Mouse (Mus musculus): ENCODE measurements around the gene Atp9a. TPM values are rescaled to one million over a fixed set of nuclear protein-coding genes. Genes with fewer than 3 reads are reported as not detected.

Atp9a gene
- polyA plus RNA-seq (2016; fragmentation: Nextera tagmentation; extraction: Ambion mirVana), result 41.0 and 42.9 TPM in 2 replicates

DNA sequence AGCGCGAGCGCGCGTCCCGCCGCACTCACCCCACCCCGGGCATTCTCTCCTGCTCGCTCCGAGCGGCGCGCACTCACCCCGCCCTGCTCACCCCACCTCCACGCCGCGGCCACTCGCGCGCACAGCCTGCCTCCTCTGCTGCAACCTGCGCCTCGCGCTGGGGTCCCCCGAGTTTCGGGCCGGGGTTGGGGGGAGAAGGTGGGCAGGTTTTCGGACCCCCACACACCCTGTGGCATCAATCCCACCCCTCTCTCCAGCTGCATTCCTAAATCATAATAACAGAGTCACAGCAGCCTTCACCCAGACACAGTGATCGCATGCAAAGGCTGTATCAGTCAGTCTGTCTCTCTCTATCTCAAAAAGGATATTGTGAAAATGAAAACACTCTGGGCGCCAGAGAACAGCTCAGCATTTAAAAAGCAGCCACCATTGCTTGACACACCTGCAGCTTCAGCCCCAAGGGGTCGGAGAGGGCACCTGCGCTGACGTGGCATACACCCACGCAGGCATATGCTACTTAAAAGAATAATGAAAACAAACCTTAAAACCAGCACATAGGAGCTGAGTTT is at the start of gene Atp9a:
Gene Atp9a, minus strand, starts transcription at position 351 of the 569 bp plus-strand sequence.
- Histone ChIP-seq H3K9me3 (no peaks in the 10 kb centered on the region; the same call in 1 of the 2 replicates), H3K4me3 (peak within 1 kb of the TSS; percentile 72), H3K9ac (replicated peaks) (peak within 1 kb of the TSS; percentile 88), H3K4me2 (replicated peaks) (peak within 1 kb of the TSS; percentile 59), H3K27me3 (peaks cover 4% of the 10 kb centered on the region; the same call in 1 of the 2 replicates), H3K27ac (replicated peaks) (peak within 1 kb of the TSS; percentile 87), H3K36me3 (no peaks in the 10 kb centered on the region), H3K4me1 (no peaks in the 10 kb centered on the region)
- WGBS, result 11% methylated on average over 20 of the region's 33 CpGs
- peak; percentile 70 for ATAC-seq (ENCODE audit: low FRiP score, low read depth)

GRCm38 (mm10) chr2:168791115-168791802 is 49.0 kb upstream of the Atp9a start:
- H3K27ac ChIP-seq (replicated peaks), result peak overlapping the region; percentile 82
- peak; percentile 92 for ATAC-seq (ENCODE audit: low FRiP score, low read depth)
- H3K9ac ChIP-seq (replicated peaks), result no peak overlapping the region

DNA sequence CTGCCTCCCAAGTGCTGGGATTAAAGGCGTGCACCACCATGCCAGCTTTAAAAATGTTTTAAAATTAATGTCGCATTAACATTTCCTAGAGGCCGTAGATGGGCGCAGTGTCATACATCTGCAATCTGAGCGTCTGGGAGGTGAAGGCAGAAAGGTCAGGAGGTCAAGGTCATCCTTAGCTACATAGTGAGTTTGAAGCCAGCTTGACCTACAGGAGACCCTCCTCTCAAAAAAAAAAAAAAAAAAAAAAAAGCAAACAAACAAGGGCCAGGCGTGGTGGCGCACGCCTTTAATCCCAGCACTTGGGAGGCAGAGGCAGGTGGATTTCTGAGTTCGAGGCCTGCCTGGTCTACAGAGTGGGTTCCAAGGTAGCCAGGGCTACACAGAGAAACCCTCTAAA is 44.0 kb upstream of the Atp9a start:
- H3K27me3 ChIP-seq, result no peaks in the 10 kb centered on the region
- H3K36me3 ChIP-seq, result no peaks in the 10 kb centered on the region
- ATAC-seq (ENCODE audit: low FRiP score, low read depth), result no peak
- peaks cover 6% of the 10 kb centered on the region for H3K4me1 ChIP-seq
- 91% methylated on average over 9 of the region's 9 CpGs for WGBS
- no peaks in the 10 kb centered on the region for H3K9me3 ChIP-seq
- H3K4me3 ChIP-seq, result no peak overlapping the region
- H3K4me2 ChIP-seq (replicated peaks), result no peak overlapping the region
- no peak overlapping the region for H3K27ac ChIP-seq (replicated peaks)
- H3K9ac ChIP-seq (replicated peaks), result no peak overlapping the region

More at GRCm38 (mm10) chr2:168791115-168791802, 49.0 kb upstream of the Atp9a start:
- no peaks in the 10 kb centered on the region for H3K9me3 ChIP-seq
- H3K36me3 ChIP-seq, result no peaks in the 10 kb centered on the region
- WGBS, result 33% methylated on average over 4 of the region's 4 CpGs
- H3K27me3 ChIP-seq, result no peaks in the 10 kb centered on the region
- H3K4me2 ChIP-seq (replicated peaks), result no peak overlapping the region
- H3K4me1 ChIP-seq, result peaks cover 8% of the 10 kb centered on the region
- H3K4me3 ChIP-seq, result no peak overlapping the region

- no peak for ATAC-seq (ENCODE audit: low FRiP score, low read depth)
- Histone ChIP-seq H3K9ac (replicated peaks) (no peak overlapping the region), H3K4me3 (no peak overlapping the region), H3K4me1 (peaks cover 16% of the 10 kb centered on the region), H3K27me3 (no peaks in the 10 kb centered on the region), H3K4me2 (replicated peaks) (no peak overlapping the region), H3K36me3 (no peaks in the 10 kb centered on the region), H3K27ac (replicated peaks) (peak overlapping the region; percentile 11; the same call in 1 of the 2 replicates), H3K9me3 (no peaks in the 10 kb centered on the region)
- WGBS, result 36% methylated on average over 9 of the region's 9 CpGs
Observed at GRCm38 (mm10) chr2:168780596-168780995, 38.4 kb upstream of the Atp9a start.

DNA sequence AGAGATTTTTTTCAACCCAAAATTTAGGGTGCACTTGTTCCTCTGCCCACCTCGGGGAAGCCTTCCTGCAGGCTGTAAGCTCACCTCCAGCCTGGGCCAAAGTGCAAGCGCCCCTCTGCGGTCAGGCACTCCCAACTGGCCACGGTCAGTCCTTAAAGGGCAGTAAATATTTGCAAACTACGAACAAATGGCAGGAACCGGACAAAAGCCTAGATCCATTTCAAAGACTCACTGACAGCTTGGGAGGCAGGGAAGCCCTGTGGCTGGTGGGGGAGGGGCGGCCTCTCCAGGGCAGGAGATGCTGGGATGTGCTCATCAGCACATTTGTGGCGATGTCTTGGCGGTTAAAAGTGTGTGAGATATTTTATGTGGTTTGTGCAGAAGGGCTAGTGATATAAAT is 37.8 kb upstream of the Atp9a start:
- H3K4me1 ChIP-seq, result peaks cover 16% of the 10 kb centered on the region
- no peak for ATAC-seq (ENCODE audit: low FRiP score, low read depth)
- no peak overlapping the region for H3K9ac ChIP-seq (replicated peaks)
- 6% methylated on average over 9 of the region's 9 CpGs for WGBS
- H3K9me3 ChIP-seq, result no peaks in the 10 kb centered on the region
- H3K4me3 ChIP-seq, result no peak overlapping the region
- H3K27me3 ChIP-seq, result no peaks in the 10 kb centered on the region
- H3K27ac ChIP-seq (replicated peaks), result peak overlapping the region; percentile 35; the same call in 1 of the 2 replicates
- no peaks in the 10 kb centered on the region for H3K36me3 ChIP-seq
- peak overlapping the region; percentile 23 for H3K4me2 ChIP-seq (replicated peaks)

DNA sequence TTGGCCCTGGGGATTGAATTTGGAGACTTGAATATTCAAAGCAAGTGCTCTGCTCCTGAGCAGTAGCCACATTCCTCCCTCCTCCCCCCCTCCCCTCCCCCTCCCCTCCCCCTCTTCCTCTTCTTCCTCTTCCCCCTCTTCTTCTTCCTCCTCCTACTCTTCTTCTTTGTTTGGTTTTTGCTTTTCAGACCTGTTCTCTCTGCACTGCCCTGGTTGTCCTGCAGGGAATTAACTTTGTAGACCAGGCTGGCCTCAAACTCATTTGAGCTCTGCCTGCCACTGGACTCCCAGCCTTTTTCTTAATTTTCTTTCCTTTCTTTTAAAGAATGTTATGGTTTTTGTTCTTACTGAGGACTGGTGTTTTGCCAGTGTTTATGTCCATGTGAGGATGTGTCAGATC is 35.3 kb upstream of the Atp9a start:
- H3K27me3 ChIP-seq, result no peaks in the 10 kb centered on the region
- no peak overlapping the region for H3K27ac ChIP-seq (replicated peaks)
- no peak overlapping the region for H3K9ac ChIP-seq (replicated peaks)
- no peaks in the 10 kb centered on the region for H3K36me3 ChIP-seq
- no peak overlapping the region for H3K4me3 ChIP-seq
- peaks cover 16% of the 10 kb centered on the region for H3K4me1 ChIP-seq
- no peak for ATAC-seq (ENCODE audit: low FRiP score, low read depth)
- H3K4me2 ChIP-seq (replicated peaks), result no peak overlapping the region
- no peaks in the 10 kb centered on the region for H3K9me3 ChIP-seq

GRCm38 (mm10) chr2:168776238-168776637 is 34.0 kb upstream of the Atp9a start:
- ATAC-seq (ENCODE audit: low FRiP score, low read depth), result no peak
- Histone ChIP-seq H3K4me2 (replicated peaks) (no peak overlapping the region), H3K9ac (replicated peaks) (no peak overlapping the region), H3K4me1 (peaks cover 16% of the 10 kb centered on the region), H3K27me3 (no peaks in the 10 kb centered on the region), H3K9me3 (no peaks in the 10 kb centered on the region), H3K27ac (replicated peaks) (no peak overlapping the region), H3K36me3 (no peaks in the 10 kb centered on the region), H3K4me3 (no peak overlapping the region)
- 77% methylated on average over 3 of the region's 3 CpGs for WGBS

- no peak overlapping the region for H3K9ac ChIP-seq (replicated peaks)
- H3K27ac ChIP-seq (replicated peaks), result no peak overlapping the region
- no peak overlapping the region for H3K4me3 ChIP-seq
- H3K9me3 ChIP-seq, result no peaks in the 10 kb centered on the region
- ATAC-seq (ENCODE audit: low FRiP score, low read depth), result no peak
- no peaks in the 10 kb centered on the region for H3K36me3 ChIP-seq
- peaks cover 37% of the 10 kb centered on the region for H3K4me1 ChIP-seq
- H3K4me2 ChIP-seq (replicated peaks), result no peak overlapping the region
- 27% methylated on average over 8 of the region's 8 CpGs for WGBS
- H3K27me3 ChIP-seq, result peaks cover 22% of the 10 kb centered on the region
Observed at GRCm38 (mm10) chr2:168769259-168769658, 27.1 kb upstream of the Atp9a start.

- no peaks in the 10 kb centered on the region for H3K9me3 ChIP-seq
- H3K27ac ChIP-seq (replicated peaks), result peak within 1 kb of the TSS; percentile 85
- H3K4me1 ChIP-seq, result peaks cover 51% of the 10 kb centered on the region
- H3K4me3 ChIP-seq, result peak within 1 kb of the TSS; percentile 81
- H3K4me2 ChIP-seq (replicated peaks), result peak within 1 kb of the TSS; percentile 91
- no peak for ATAC-seq (ENCODE audit: low FRiP score, low read depth)
- no peaks in the 10 kb centered on the region for H3K36me3 ChIP-seq
- peak within 1 kb of the TSS; percentile 89 for H3K9ac ChIP-seq (replicated peaks)
- H3K27me3 ChIP-seq, result peaks cover 22% of the 10 kb centered on the region
- 11% methylated on average over 10 of the region's 10 CpGs for whole genome bisulfite sequencing
Observed at GRCm38 (mm10) chr2:168767582-168767981, 25.4 kb upstream of the Atp9a start, which contains the start of gene Sall4. Gene Sall4 (minus strand): TSS chr2:168767943.

DNA sequence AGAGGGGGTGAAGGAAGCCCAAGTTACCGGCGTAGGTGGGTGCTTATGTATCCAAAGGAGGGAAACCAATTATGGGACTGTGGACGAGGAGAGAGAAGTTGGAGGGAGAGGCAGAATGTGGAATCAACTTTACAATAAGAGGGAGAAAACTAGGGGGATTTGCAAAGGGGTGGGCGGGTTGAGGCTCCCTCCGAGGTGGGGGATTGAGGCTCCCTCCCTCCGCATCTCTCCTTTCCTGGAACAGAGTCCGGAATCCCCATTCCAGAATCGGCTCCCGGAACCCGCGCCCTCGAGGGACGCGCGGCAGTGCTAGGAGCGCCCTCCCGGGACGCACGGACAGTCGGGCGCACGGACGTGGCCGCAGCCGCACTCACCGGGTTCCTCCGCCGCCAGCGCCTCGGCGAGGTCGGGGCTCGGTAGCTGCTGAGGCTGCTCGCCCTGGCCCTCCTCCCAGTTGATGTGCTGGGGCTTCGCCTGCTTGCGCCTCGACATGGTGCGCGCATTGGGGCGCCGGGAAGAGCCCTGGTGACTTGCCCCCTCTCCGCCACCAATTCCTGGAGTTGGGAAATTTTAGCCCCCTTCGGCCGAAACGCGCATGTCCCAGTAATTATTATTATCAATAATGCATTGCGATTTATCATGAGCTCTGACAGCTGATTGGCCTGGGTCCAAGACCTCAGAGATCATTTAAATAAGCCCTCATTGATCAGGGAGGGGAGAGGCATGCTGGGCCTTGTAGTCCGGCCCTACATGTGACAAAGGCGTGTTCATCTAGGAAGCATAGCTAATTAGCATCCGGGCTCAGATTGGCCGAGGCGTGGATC is 24.5 kb upstream of the Atp9a start:
- peak overlapping the region; percentile 81 for H3K4me3 ChIP-seq
- peak; percentile 87 for ATAC-seq (ENCODE audit: low FRiP score, low read depth)
- peak overlapping the region; percentile 91 for H3K4me2 ChIP-seq (replicated peaks)
- peaks cover 22% of the 10 kb centered on the region for H3K27me3 ChIP-seq
- under 1% methylated on average over 45 of the region's 52 CpGs for WGBS
- no peaks in the 10 kb centered on the region for H3K36me3 ChIP-seq
- peak overlapping the region; percentile 89 for H3K9ac ChIP-seq (replicated peaks)
- H3K27ac ChIP-seq (replicated peaks), result peak overlapping the region; percentile 85
- H3K9me3 ChIP-seq, result no peaks in the 10 kb centered on the region
- peaks cover 60% of the 10 kb centered on the region for H3K4me1 ChIP-seq

DNA sequence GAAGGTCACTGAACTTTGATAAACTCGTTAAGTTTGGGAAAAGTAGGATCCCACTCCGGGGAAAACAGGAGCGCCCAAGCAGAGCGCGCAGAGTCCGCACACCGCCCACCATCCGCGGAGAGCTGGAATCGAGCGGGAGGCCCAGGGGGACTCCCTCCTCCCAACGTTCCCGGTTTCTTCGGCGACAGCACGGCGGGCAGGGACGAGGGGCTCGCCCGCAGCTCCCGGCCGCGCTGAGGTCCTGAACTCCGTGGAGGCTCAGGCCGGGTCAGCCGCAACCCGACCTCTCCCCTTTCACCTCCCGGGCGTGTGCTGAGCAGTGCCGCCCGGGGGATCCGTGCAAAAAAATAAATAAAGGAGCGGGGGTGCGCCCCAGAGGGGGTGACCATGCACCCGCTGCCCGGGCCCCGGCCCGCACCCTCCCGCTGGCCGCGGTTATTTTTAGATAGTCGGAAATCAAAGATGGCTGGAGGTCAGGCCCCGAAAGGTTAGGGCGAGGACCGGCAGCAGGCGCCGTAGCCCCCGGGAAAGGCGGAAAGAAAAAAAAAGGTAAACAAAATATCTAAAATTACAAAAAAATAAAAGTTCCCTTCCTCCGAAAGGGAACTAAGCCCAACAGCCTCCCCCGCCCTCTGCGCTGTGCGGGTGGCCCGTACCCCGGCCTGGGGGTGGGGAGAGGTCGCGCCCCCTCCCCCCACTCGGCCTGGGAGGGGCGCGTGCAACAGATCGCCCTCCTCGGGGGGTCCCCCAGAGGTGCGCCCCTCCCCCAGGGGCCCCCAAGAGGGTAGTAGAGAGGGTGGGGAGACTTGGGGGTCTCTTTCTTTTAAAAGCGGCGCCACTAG is 23.7 kb upstream of the Atp9a start:
- 0 out of 2 replicates have a peak, but pooled peaks have one; percentile 16 for ATAC-seq (ENCODE audit: low FRiP score, low read depth)
- peak overlapping the region; percentile 81 for H3K4me3 ChIP-seq
- peaks cover 65% of the 10 kb centered on the region for H3K4me1 ChIP-seq
- H3K36me3 ChIP-seq, result no peaks in the 10 kb centered on the region
- peaks cover 22% of the 10 kb centered on the region for H3K27me3 ChIP-seq
- H3K27ac ChIP-seq (replicated peaks), result peak overlapping the region; percentile 85
- H3K4me2 ChIP-seq (replicated peaks), result peak overlapping the region; percentile 91
- no peaks in the 10 kb centered on the region for H3K9me3 ChIP-seq
- peak overlapping the region; percentile 89 for H3K9ac ChIP-seq (replicated peaks)
- under 1% methylated on average over 63 of the region's 65 CpGs for WGBS
